Mouse (Mus musculus) left cerebral cortex, postnatal 36 days (tissue): Measurements from ENCODE around the gene Eif4a2. TPM values are rescaled to one million over a fixed set of nuclear protein-coding genes. Genes with fewer than 3 reads are reported as not detected.
"Not testable (repeated sequence)": the region's sequence is repeated elsewhere in the genome, so short reads cannot be mapped to it uniquely, and the experiment has no call there.

Source experiments
- DNase-seq, 2 experiments: peaks; one replicate each; pipeline ENCODE4 v3.0.0; 2021 to 2022; ENCODE audit warnings: low spot score in 2 of 2, mixed read lengths in 1 of 2
- intact Hi-C: fragments of 180-260 bp; cut with DNase I; formaldehyde crosslinking; loops from one replicate; pipeline ENCODE4 v1.15.1; 2025
- total RNA-seq, 2 experiments: library from RNA; stranded (reverse); gene quantifications; 2 replicates each; pipeline ENCODE4 v1.2.3; 2021

Gene Eif4a2
- total RNA-seq, result 100 to 1,000 TPM; 863 to 878 TPM

- DNase-seq, result peak; percentile 92 to 94
- intact Hi-C loops, result loop anchor here (2.0 kb wide), 1 partner anchor 19 kb away; the partner anchor contains the start of gene Rfc4
These were observed at the start of gene Eif4a2 for GRCm38 (mm10) chr16:23107231-23107942. TSS of gene Eif4a2 (plus strand) at chr16:23107444.

DNA sequence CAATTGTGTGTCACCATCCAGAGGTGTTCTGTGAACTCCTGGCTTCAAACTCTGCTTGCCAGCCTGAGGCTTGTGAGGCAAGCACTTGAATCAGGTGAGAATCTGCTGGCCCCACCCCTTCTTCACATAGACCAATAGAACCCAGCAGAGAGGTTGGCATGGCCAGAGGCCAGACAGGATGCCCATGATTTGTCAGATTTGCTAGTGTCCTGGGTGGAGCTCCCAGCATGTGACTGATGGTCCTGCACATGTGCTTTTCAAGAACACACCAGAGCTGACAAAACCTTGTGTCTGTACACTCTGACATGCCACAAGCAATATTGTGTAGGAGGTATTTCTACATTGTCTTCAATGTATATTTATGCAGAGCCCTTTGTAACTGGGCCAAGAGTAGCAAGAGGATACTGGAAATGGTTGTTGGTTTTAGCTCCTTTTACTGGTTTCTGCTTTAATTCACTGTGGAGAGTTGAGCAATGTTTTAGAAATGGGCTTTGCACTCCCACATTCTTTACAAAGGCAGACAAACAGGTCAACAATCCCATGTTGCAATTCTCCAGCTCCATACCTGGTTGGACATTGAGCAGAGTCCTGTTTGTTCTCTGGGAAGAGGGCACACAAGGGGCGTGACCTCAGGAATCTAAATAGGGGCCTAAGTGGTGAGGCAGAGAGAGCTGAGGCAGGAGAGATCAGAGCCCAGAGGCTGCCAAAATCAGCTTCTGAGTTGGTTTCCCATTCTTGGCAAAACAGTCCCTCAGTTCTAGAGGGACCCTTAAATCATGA lies 49.4 kb upstream of the Eif4a2 start, which contains the start of gene Kng1:
Gene Kng1 (plus strand): TSS at position 198 of the 780 bp plus-strand sequence.
- not testable (repeated sequence) for DNase-seq
- intact Hi-C loops, result loop anchor here (2.0 kb wide), 1 partner anchor 31 kb away; no protein-coding TSS in a partner anchor

DNA sequence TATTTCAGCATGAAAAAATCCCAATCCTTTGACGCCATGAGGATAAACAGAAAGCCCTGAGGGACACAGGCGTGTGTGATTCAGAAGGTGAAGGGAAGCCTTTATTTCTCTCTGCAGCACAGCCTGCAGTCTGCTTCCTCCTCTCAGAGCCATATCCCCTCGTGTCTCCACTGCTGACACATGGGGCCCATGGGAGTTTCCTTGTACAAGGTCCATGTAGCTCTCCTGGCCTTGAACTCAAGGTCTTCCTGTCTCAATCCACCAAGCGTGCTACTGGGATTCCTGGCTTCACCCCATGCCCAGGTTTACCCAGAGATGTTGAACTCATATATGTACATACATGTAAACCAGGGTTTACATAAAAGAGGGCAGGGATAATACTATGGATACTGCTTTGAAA lies 47.6 kb upstream of the Eif4a2 start:
- not testable (repeated sequence) for DNase-seq
- intact Hi-C loops, result loop anchor here (2.0 kb wide), 1 partner anchor 33 kb away; no protein-coding TSS in a partner anchor

DNA sequence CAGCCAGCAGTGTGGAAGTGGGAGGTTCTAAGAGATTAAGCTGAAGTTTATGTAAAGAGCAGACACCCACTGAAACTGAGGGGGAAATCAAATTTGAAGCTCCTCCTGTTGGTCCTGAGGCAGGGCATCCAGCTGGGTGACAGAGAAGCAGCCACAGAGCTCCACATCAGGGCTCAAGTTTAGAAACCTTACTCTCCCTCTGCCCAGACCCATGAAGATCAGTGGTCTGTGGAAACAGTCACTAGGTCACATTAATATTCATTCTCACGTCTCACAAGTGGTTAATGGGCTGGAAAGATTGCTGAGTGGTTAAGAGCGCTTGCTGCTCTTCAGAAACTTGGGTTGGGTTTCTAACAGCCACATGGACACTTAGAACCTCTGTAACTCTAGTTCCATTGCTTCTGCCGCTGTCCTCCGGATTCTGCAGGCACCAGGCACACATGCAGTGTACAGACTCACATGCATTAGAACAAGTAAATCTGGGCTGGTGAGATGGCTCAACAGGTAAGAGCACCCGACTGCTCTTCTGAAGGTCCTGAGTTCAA lies 46.4 kb upstream of the Eif4a2 start:
- DNase-seq, intact Hi-C loops: not testable (repeated sequence)

- not testable (repeated sequence) for DNase-seq
These were observed 29.7 kb upstream of the Eif4a2 start for GRCm38 (mm10) chr16:23077516-23077915.

DNA sequence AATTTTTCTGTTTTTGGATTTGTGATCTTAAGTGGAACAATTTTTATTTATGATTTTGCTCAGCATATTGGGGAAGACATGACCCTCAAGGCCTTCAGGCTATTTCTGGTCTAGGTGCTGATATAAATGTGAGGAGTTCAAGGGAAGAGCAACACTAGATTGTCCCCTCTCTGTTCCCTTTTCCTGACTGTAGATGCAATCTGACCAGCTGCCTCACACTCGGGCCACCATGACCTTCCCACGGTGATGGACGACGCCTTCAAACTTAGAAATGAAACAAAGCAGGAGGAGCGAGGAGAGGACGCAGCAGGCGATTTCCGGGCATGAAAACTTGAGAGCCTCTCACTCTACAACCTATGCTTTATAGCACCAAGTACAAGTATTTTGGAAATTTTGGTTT lies 20.1 kb upstream of the Eif4a2 start:
- DNase-seq, intact Hi-C loops: not testable (repeated sequence)

More at GRCm38 (mm10) chr16:23077516-23077915, 29.7 kb upstream of the Eif4a2 start:
- intact Hi-C loops, result not testable (repeated sequence)

DNA sequence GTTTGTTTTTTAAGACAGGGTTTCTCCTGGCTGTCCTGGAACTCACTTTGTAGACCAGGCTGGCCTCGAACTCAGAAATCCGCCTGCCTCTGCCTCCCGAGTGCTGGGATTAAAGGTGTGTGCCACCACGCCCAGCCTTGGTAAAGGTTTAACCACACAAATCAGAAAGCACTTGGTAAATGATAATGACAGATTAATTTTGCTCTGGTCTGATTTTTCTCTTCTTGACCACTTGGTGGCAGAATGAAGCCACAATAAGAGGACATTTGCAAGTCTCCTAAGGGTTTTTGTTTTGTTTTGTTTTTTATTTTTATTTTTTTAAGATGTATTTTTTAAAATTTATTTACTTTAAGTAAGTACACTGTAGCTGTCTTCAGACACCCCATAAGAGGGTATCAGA lies 19.5 kb upstream of the Eif4a2 start:
- intact Hi-C loops, result loop anchor here (2.0 kb wide), 1 partner anchor 47 kb away; no protein-coding TSS in a partner anchor
- DNase-seq, result not testable (repeated sequence)

- not testable (repeated sequence) for DNase-seq
- intact Hi-C loops, result loop anchor here (2.0 kb wide), 1 partner anchor 46 kb away; no protein-coding TSS in a partner anchor
These were observed 18.8 kb upstream of the Eif4a2 start for GRCm38 (mm10) chr16:23088491-23088890.

- intact Hi-C loops, result not testable (repeated sequence)
These were observed 15.9 kb upstream of the Eif4a2 start for GRCm38 (mm10) chr16:23091345-23091744.

GRCm38 (mm10) chr16:23093321-23093953 lies 13.8 kb upstream of the Eif4a2 start:
- intact Hi-C loops, result no loop called here
- no peak for DNase-seq

More at GRCm38 (mm10) chr16:23091345-23091744, 15.9 kb upstream of the Eif4a2 start:
- not testable (repeated sequence) for DNase-seq

GRCm38 (mm10) chr16:23094136-23094535 lies 13.1 kb upstream of the Eif4a2 start:
- intact Hi-C loops, result no loop called here
- no peak for DNase-seq

GRCm38 (mm10) chr16:23095581-23095980 lies 11.7 kb upstream of the Eif4a2 start:
- intact Hi-C loops, DNase-seq: not testable (repeated sequence)

DNA sequence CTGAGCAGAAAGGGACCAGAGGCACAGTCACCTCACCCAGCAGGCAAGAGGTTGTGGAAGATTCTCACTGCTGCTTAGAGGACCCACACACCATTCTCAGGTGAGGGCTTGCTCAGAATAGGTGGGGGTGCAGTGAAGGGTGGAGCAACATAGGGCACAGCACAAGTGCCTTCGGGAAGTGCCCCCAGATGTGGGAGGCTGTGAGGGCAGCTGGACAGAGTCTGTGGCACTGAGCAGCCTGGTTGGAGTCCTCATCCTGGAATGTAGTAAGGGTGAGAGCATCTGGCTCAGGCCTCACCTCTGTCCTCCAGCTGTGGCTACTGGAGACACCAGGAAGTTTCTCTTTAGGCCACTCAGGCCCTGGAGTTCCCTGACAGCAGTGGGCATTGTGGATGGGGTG lies 10.4 kb upstream of the Eif4a2 start:
- intact Hi-C loops, DNase-seq: not testable (repeated sequence)

GRCm38 (mm10) chr16:23097290-23098104 lies 9.7 kb upstream of the Eif4a2 start:
- intact Hi-C loops, result not testable (repeated sequence)
- DNase-seq, result peak; percentile 13 to 17

- intact Hi-C loops, DNase-seq: not testable (repeated sequence)
These were observed 9.2 kb upstream of the Eif4a2 start for GRCm38 (mm10) chr16:23098105-23098452.

GRCm38 (mm10) chr16:23099632-23100031 lies 7.6 kb upstream of the Eif4a2 start:
- intact Hi-C loops, result no loop called here
- no peak for DNase-seq

GRCm38 (mm10) chr16:23100099-23100575 lies 7.1 kb upstream of the Eif4a2 start:
- DNase-seq, result no peak
- intact Hi-C loops, result no loop called here

DNA sequence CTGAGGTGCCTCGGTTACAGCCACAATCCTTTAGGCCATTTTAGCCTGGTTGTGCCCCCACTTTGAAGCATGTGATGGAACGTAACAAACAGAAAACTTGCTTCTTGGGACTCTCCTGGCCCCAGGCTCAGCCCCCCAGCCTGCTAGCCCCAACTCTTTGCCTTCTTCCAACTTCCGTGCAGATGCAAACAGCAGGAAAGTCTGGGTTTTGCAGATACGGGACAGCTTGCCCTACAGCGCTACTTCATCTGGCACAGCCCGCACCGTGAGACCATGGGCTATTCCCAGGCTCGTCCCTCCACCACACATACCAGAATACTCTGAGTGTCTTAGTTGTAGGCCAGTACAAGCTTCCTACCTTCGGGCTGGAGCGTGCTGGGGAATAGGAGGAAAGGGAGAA lies 6.6 kb upstream of the Eif4a2 start:
- no peak for DNase-seq
- intact Hi-C loops, result no loop called here
